Mouse (Mus musculus): ENCODE data around the gene Zkscan3.

- no peak for TF ChIP-seq POLR2A (IDR thresholded peaks at IDR 0.05; ENCODE audit: borderline replicate concordance, insufficient read depth, low read length)
- TF ChIP-seq CTCF (IDR thresholded peaks at IDR 0.05; ENCODE audit: borderline replicate concordance, insufficient read depth, low read depth, low read length): no peak
Measured at GRCm38 (mm10) chr13:21397486-21397885, 5.1 kb downstream of the Zkscan3 start.

Measured in cerebellum, adult 2 months (tissue).